Mouse (Mus musculus): ENCODE results near the gene Foxd3.
"Not testable (repeated sequence)": the region's sequence is repeated elsewhere in the genome, so short reads cannot be mapped to it uniquely, and the experiment has no call there.

The Foxd3 gene

GRCm38 (mm10) chr4:99655937-99656604, at the start of gene Foxd3:
TSS of gene Foxd3 (plus strand) at chr4:99656299.
- DNase-seq, result peak; percentile 68

- DNase-seq, result no peak
These were observed 43.9 kb upstream of the Foxd3 start for GRCm38 (mm10) chr4:99612156-99612555.

GRCm38 (mm10) chr4:99612609-99613350, 43.3 kb upstream of the Foxd3 start:
- DNase-seq, result no peak

GRCm38 (mm10) chr4:99626047-99626844, 29.9 kb upstream of the Foxd3 start:
- peak; percentile 25 for DNase-seq

- no peak for DNase-seq
These were observed 29.0 kb upstream of the Foxd3 start for GRCm38 (mm10) chr4:99627057-99627456.

- DNase-seq, result no peak
These were observed 20.1 kb upstream of the Foxd3 start for GRCm38 (mm10) chr4:99636038-99636437.

- DNase-seq, result no peak
These were observed 19.4 kb upstream of the Foxd3 start for GRCm38 (mm10) chr4:99636711-99637110.

- DNase-seq, result not testable (repeated sequence)
These were observed 15.5 kb upstream of the Foxd3 start for GRCm38 (mm10) chr4:99640619-99641018.

- no peak for DNase-seq
These were observed 14.2 kb upstream of the Foxd3 start for GRCm38 (mm10) chr4:99641920-99642319.

GRCm38 (mm10) chr4:99645560-99645959, 10.5 kb upstream of the Foxd3 start:
- DNase-seq, result no peak

GRCm38 (mm10) chr4:99650088-99650944, 5.8 kb upstream of the Foxd3 start:
- DNase-seq, result peak; percentile 43

GRCm38 (mm10) chr4:99650945-99651690, 5.0 kb upstream of the Foxd3 start:
- DNase-seq, result peak; percentile 67

- DNase-seq, result peak; percentile 15
These were observed 4.2 kb upstream of the Foxd3 start for GRCm38 (mm10) chr4:99651823-99652450.

GRCm38 (mm10) chr4:99652576-99653210, 3.4 kb upstream of the Foxd3 start:
- DNase-seq, result peak; percentile 26

- peak; percentile 56 for DNase-seq
These were observed 2.9 kb upstream of the Foxd3 start for GRCm38 (mm10) chr4:99653216-99653607.

GRCm38 (mm10) chr4:99653608-99654221, 2.4 kb upstream of the Foxd3 start:
- peak; percentile 61 for DNase-seq

GRCm38 (mm10) chr4:99654621-99655296, 1.3 kb upstream of the Foxd3 start:
- peak; percentile 25 for DNase-seq

GRCm38 (mm10) chr4:99656605-99657429, 718 bp downstream of the Foxd3 start:
- DNase-seq, result peak; percentile 68

GRCm38 (mm10) chr4:99657430-99657820, 1.3 kb downstream of the Foxd3 start:
- DNase-seq, result peak; percentile 37
